Mouse (Mus musculus): ENCODE data around the gene Mettl7a3.
"Not testable (repeated sequence)": the region's sequence is repeated elsewhere in the genome, so short reads cannot be mapped to it uniquely, and the experiment has no call there.

The Mettl7a3 gene

GRCm38 (mm10) chr15:100329336-100329735, 5.4 kb upstream of the Mettl7a3 start:
- CTCF ChIA-PET, result not testable (repeated sequence)

DNA sequence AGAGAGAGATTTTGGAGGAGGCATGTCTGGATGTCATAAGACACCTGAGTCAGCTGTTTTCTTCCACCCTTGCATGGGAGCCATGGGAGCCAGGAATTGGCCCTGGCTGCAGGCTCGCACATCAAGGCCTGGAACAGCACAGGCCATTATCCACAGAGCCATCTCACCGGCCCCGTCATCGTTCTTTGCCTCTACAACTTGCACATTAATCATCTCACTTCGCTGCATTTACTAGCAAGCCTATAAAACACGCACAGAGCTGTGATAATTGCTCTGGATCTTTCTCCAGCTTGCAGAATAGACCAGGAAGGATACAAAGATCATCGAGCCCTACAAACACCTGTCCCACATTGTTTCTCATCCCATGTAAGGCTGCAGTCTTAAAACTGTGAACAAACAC, 4.0 kb upstream of the Mettl7a3 start:
- CTCF ChIA-PET, result no interaction called here

- CTCF ChIA-PET, result not testable (repeated sequence)
These were observed 2.4 kb upstream of the Mettl7a3 start for GRCm38 (mm10) chr15:100332077-100332961.

GRCm38 (mm10) chr15:100337328-100337727, 2.6 kb downstream of the Mettl7a3 start:
- CTCF ChIA-PET, result not testable (repeated sequence)

- CTCF ChIA-PET, result not testable (repeated sequence)
These were observed 3.1 kb downstream of the Mettl7a3 start for GRCm38 (mm10) chr15:100337847-100338246.

- CTCF ChIA-PET, result not testable (repeated sequence)
These were observed 6.7 kb downstream of the Mettl7a3 start for GRCm38 (mm10) chr15:100341314-100341980.

GRCm38 (mm10) chr15:100345484-100345883, 10.8 kb downstream of the Mettl7a3 start:
- CTCF ChIA-PET, result no interaction called here

- CTCF ChIA-PET, result no interaction called here
These were observed 12.0 kb downstream of the Mettl7a3 start for GRCm38 (mm10) chr15:100346761-100347160.

- CTCF ChIA-PET, result no interaction called here
These were observed 14.8 kb downstream of the Mettl7a3 start for GRCm38 (mm10) chr15:100349496-100349895.

DNA sequence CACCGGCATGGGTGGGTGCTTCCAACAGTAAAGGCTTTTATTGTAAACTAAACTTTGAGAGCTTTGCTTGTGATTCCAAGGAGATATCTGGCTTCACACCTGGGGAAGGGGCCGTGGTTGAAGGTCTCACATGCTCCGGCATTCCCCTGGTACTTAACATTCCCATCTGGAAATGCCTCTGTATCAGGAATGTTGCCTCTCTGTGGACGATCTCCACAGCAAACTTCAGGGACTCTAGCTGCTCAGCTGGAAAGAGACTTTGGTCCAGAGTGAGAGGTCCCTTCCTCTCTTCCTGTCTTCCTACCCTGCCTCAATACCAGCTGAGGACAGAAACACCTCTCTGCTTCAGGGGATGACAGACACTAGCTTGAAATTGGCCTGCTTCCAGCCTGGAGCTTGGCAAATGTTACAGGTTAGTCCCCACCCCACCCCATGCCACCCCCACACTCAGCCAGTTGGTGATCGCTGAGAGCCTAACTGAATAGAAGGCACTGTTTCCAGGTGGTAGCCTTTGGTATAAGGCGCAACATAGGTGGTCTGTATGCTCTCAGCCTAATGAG, 16.9 kb downstream of the Mettl7a3 start:
- CTCF ChIA-PET, result no interaction called here

- CTCF ChIA-PET, result no interaction called here
These were observed 18.1 kb downstream of the Mettl7a3 start, which contains the start of the genes Methig1 and Mettl7a2 for GRCm38 (mm10) chr15:100352711-100353250. Gene Methig1 (plus strand): TSS chr15:100353149. Gene Mettl7a2 (plus strand): TSS chr15:100353200.

DNA sequence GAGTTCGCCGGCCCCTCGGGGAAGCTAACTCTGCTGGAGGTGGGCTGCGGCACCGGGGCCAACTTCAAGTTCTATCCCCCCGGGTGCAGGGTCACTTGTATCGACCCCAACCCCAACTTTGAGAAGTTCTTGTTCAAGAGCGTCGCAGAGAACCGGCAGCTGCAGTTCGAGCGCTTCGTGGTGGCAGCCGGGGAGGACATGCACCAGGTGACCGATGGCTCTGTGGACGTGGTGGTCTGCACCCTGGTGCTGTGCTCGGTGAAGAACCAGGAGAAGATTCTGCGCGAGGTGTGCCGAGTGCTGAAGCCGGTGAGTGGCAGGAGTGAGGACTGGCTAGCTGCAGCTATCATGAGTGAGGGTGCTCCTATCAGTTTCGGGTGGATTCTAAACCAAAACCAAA, 18.7 kb downstream of the Mettl7a3 start:
- CTCF ChIA-PET, result not testable (repeated sequence)

- CTCF ChIA-PET, result no interaction called here
These were observed 21.1 kb downstream of the Mettl7a3 start for GRCm38 (mm10) chr15:100355876-100356275.

- CTCF ChIA-PET, result no interaction called here
These were observed 29.5 kb downstream of the Mettl7a3 start, which contains the start of gene Higd1c for GRCm38 (mm10) chr15:100364242-100364641. Gene Higd1c (plus strand): TSS chr15:100364542.

DNA sequence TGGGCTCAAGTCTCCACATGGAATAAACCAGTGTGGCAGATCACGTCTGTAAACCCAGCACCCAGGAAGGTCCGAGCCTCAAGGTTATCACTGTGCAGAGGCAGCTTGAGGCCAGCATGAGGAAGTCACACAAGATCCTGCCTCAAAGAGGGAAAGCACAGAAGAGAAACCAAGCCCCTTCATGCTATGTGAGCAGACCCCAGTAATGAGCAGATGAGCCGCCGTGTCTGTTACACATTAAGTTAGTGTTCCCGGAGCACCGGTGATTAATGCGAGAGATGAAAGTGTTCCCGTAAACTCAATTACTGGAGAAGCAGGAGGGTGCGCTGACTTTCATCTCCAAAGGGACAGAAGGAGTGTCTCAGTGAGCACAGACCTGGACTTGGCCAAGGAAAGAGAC, 31.2 kb downstream of the Mettl7a3 start:
- CTCF ChIA-PET, result not testable (repeated sequence)

DNA sequence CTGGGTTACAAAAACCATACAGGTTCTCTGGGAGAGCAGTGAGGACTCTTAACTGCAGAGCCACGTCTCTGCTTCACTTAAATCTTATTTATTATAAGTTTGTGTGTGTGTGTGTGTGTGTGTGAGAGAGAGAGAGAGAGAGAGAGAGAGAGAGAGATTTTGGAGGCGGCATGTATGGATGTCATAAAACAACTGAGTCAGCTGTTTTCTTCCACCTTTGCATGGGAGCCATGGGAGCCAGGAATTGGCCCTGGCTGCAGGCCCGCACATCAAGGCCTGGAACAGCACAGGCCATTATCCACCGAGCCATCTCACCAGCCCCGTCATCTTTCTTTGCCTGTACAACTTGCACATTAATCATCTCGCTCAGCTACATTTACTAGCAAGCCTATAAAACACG, 32.4 kb downstream of the Mettl7a3 start:
- CTCF ChIA-PET, result no interaction called here

DNA sequence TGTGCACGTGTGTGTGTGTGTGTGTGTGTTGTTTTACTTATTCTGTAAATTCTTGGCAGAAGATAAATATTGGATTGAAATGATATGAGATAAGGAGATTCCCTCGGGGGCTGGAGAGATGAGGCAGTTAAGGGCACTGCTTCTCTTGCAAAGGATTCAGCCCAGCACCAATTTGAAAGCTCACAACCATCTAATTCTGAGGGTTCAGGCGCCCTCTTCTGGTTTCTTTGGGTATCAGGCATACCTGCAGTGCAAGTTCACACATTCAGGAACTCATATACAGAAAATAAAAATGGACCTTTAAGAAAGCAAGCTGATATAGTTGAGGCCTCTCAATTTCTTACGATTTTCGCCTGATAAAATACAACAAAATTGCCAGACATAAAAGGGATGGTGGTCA, 40.3 kb downstream of the Mettl7a3 start:
- CTCF ChIA-PET, result interaction anchor here (0.6 kb wide), 1 partner anchor 73 kb away, joined by 5 read pairs; no protein-coding TSS in a partner anchor

DNA sequence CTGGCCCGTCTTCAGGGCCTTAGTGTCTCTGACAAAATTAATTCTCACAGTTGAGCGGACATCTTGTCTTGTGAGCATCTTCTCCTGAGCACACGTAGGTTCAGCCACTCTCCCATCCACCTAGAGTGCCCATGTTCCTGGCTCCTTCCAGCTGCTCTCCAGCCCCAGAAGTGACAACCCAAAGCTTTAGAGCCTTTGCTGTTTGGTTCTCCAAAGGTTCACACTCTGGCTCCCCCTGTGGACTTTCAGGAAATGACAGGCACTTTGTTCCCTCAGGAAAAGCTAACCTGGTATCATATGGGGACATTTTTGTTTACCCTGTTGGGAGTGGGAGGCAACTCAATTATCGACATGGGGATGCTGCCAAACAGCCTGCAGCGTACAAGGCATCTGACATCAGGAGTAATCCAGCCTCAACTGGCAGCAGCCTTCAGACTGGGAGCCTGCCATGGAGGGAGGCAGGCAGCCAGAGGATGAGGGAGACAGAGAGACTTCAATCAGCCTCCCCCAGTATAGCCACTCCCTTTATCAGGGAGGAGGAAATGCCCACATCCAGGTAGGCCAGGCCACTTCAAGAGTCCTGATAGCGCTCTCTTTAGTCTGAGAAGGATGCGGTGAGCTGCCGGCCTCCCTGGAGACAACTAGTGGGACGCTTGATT, 43.2 kb downstream of the Mettl7a3 start:
- CTCF ChIA-PET, result not testable (repeated sequence)

- CTCF ChIA-PET, result interaction anchor here (0.6 kb wide), 1 partner anchor 122 kb away, joined by 5 read pairs; no protein-coding TSS in a partner anchor
These were observed 44.9 kb downstream of the Mettl7a3 start for GRCm38 (mm10) chr15:100379658-100380057.

DNA sequence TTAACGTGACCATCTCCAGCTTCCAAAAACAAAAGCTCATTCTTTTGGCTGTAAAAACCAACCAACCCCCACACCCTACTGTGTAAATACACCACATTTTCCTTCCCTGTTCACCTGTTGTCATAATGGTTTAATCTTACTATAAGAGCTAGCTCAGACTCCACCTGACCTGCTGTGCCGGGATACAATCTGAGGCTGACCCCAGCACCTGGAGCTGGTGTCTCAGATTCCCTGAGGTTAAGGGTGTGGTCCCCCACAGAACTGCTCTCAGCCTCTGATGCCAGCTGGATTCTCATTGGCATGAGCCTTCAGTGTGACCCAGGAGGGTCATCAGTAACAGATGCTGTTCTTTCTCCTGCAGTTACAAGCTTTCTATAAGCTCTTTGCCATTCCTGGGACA, 45.4 kb downstream of the Mettl7a3 start:
- CTCF ChIA-PET, result no interaction called here

DNA sequence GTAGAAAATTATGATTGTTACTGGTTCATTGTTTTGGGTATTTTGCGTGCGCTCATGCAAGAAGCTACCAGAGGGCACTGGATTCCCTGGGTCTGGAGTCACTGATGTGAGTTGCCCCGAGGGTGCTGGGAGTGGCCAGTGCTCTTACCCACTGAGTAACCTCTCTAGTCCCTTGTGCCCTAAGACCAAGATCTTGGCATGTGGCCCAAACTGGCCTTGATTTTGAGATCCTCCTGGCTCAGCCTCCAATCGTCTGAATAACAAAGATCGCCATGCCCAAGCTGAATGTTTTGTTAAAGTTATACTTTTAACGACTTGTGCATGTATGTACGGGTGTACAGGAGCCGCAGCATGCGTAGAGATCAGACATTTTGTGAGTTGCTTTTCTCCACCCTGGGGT, 51.0 kb downstream of the Mettl7a3 start:
- CTCF ChIA-PET, result interaction anchor here (1.3 kb wide), 1 partner anchor 70 kb away, joined by 3 read pairs; no protein-coding TSS in a partner anchor
